Mouse (Mus musculus) spleen, adult 18-20 months (tissue): ENCODE results near the gene Tmem202.

Source experiments
- DNase-seq, 2 experiments: peaks; one replicate each; pipeline ENCODE4 v3.0.0; 2022; ENCODE audit warnings: mixed read lengths in 2 of 2

Tmem202 gene

GRCm38 (mm10) chr9:59531645-59532044, 8.0 kb downstream of the Tmem202 start:
- DNase-seq, result no peak

DNA sequence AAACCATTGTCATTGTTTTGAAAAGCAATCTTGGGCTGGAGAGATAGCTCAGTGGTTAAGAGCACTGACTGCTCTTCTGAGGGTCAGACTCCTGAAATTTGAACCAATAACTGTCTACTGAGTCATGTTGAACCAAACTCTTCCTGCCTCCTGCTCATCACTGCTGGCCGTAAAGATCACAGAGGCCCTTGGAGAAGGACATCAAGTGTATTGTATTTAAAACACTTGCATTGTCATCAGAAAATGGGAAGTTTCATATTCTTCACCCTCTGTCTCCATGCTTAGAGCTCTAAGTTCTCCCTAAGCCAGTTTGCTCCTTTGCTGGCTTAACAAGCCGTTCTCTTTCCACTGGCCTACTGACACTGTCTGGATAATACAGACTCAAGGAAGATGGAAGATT, 11.4 kb downstream of the Tmem202 start:
- no peak for DNase-seq

- no peak for DNase-seq
Measured at GRCm38 (mm10) chr9:59527580-59527979, 12.1 kb downstream of the Tmem202 start.

DNA sequence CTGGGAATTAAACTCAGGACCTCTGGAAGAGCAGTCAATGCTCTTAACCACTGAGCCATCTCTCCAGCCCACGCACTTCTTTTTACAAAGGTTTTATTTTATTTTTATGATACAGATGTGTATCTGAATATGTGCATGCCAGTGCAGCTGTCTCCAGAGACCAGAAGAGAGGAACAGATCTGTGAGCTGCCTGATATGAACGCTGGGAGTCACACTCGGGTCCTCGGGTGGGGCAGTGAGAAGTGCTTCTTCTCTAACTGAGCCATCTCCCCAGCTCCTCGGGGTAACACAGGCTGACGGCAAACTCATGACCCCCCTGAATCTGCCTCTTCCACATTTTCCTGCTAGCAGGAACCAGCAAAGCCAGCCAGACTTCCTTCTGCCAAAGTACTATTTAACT, 12.9 kb downstream of the Tmem202 start:
- no peak for DNase-seq

DNA sequence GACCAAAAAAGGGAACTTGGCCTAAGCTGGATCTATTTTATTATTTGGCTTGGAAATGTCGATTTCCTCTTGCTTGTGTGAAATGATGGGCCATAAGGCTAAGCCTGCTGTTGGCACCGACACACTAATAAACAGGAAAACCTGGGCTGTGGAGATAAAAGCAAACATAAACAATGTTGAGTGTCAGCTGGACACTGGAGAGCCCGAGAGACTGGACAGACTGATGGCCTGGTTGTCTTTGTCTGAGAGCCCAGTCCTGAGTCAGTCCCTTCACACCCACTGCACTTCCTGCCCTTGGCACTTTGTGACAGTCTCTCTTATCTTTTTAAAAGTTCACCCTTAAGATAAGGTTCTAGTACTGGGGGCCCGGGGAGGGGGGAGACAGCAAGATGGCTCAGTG, 16.7 kb downstream of the Tmem202 start:
- DNase-seq, result no peak

- DNase-seq, result no peak
Measured at GRCm38 (mm10) chr9:59519396-59519795, 20.3 kb downstream of the Tmem202 start.

- no peak for DNase-seq
Measured at GRCm38 (mm10) chr9:59518976-59519375, 20.7 kb downstream of the Tmem202 start.

DNA sequence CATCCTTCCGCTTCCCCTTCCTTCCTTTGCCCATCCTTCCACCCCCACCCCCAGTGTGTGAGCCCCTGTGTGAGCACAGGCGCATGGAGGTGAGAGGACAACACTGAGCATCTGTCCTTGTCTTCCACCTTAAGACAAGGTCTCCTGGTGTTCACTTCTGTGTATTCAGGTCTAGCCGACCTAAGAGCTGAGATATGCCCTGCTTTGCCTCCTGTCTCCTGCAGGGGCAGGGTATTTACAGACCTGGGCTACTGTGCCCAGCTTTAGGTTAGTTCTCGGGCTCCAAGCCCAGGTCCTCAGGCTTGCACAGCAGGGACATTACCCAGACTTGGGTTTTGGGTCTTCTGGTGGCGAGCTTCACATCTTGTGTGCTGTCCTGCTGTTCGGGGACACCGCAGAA, 22.5 kb downstream of the Tmem202 start:
- peak in 1 of 2 experiments; percentile 6 for DNase-seq

DNA sequence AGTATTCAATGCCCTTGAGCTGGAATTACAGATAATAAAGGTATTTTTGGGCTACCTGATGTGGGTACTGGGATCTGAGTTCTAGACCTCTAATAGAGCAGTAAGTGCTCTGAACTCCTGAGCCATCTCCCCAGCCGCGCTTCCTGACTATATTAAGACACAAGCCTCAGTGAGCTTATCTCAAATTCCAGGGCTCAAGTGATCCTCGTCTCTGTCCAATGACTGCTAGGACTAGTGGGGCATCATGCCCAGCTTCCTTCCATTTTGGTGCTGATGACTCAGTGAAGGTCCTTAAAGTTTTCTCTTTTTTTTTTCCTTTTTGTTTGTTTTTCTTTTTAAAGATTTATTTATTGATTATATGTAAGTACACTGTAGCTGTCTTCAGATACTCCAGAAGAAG, 24.6 kb downstream of the Tmem202 start:
- no peak for DNase-seq

- DNase-seq, result no peak
Measured at GRCm38 (mm10) chr9:59512381-59512780, 27.3 kb downstream of the Tmem202 start.

- DNase-seq, result no peak
Measured at GRCm38 (mm10) chr9:59508146-59508545, 31.5 kb downstream of the Tmem202 start.

DNA sequence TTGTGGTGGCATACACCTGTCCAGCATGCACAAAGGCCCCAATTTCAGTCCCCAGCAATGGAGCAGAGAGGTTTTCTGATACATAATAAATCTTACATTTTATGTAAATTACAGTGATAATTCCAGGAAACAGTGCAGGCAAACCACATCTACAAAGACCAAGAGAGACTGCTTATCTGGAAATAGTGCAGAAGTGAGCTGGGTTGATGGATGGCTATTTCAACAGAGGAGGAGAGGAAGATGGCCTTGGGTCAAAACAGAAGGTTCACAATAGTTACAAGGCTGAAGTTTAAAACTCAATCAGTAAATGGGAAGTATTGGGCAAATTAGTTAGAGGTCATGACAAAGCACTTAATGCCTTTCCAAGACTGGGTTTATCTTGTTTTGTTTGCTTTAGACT, 52.3 kb downstream of the Tmem202 start:
- no peak for DNase-seq

DNA sequence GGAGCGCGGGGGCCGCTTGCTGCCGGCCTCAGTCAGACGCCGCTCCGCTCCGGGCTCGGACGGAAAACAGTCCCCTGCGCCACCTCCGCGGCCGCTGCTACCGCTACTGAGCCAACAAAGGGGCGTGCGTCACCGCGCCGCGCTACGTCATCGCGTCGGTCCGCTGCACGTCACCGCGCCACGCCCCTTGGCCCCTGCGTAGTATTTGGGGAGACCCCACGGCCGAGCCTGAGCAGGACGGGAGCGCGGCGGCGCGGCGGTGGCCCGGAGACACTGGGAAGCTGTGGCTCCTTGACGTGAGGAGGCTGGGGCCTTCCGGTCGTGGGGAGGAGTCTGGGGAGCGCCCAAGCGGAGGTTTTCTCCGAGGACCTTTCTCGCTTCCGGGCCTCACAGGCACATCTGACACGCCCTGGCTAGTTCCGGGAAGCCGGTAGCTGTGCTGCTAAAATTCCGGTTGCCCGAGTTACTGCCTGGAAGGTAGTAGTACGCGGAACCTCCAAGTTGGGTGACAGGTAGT, 53.0 kb downstream of the Tmem202 start, which contains the start of gene Arih1:
Arih1 (minus strand) TSS at position 70 of the 517 bp plus-strand sequence.
- DNase-seq, result peak; percentile 98 to 99

DNA sequence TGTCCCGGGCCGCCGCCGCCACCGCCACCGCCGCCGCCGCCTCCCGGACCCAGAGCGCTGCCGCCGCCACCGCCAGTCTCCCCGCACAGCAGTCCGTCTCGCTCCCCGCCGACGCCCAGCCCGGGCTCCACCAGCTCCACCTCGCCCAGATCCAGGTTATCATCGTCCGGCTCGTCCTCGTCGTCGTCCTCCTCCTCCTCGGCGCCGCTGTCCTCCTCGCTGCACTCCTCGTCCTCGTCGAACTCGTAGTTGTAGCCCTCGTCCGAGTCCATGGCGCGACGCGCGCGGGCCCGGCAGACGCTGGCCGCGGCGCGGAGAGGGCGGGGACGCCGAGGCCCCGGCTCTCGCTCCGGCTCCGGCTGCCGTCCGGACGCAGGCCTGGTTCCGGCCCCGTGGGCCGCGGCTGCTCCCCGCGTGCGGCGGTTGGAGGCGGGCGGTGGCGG, 53.5 kb downstream of the Tmem202 start:
- peak in 1 of 2 experiments; percentile 54 for DNase-seq

- DNase-seq, result peak; percentile 50 to 64
Measured at GRCm38 (mm10) chr9:59485511-59486075, 54.1 kb downstream of the Tmem202 start.

- DNase-seq, result no peak
Measured at GRCm38 (mm10) chr9:59484760-59485159, 54.9 kb downstream of the Tmem202 start.

- DNase-seq, result peak; percentile 19 to 51
Measured at GRCm38 (mm10) chr9:59482419-59482818, 57.2 kb downstream of the Tmem202 start.

- DNase-seq, result no peak
Measured at GRCm38 (mm10) chr9:59476617-59477016, 63.0 kb downstream of the Tmem202 start.

DNA sequence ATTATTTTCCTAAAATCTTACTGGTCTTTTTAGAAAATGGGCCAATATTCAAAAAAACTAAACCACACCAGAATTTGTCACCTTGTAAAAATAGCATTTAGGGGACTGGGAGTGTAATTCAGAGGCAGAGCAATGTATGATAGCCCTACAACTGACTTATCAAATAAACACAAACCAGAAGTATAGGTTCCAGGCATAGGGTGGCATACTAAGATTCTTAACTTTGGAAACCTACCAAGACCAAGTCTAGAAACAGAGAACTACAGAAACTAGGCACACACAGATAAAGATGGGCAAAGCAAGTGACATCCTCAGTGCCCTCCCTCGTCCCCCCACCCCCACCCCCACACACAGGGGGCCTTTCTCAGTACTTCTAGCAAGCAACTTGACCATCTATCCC, 64.8 kb downstream of the Tmem202 start:
- no peak for DNase-seq

GRCm38 (mm10) chr9:59473171-59473570, 66.5 kb downstream of the Tmem202 start:
- DNase-seq, result no peak

DNA sequence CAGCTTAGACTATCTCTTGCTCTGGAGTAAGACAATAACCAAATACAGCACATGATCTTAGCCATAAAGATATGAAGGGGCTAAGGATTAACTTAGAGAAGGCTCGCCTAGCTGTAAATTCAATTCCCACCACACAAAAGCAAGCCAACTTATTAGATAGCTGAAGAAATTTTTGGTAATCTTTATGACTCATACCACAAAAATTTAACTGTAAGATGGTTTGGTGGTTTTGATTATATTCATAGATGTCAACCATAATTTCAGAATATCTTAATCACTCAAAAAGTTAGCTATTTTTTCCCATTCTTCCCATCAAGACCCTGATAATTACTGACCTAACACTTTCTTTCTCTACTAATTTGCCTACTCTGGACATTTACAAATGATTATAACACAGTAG, 70.2 kb downstream of the Tmem202 start:
- no peak for DNase-seq
